Mouse (Mus musculus): ENCODE data around the gene Atg101. TPM values are rescaled to one million over a fixed set of nuclear protein-coding genes. Genes with fewer than 3 reads are reported as not detected.

Gene Atg101
- polyA plus RNA-seq, 1 experiment from 2014 or later = 69.9 TPM

GRCm38 (mm10) chr15:101270101-101270820, 13.8 kb upstream of the Atg101 start:
- Histone ChIP-seq H3K36me3 (peaks cover 48% of the 10 kb centered on the region), H3K9ac (no peak overlapping the region), H3K27me3 (no peaks in the 10 kb centered on the region), H3K27ac (replicated peaks) (no peak overlapping the region), H3K9me3 (replicated peaks) (no peaks in the 10 kb centered on the region), H3K4me2 (replicated peaks) (no peak overlapping the region), H3K4me1 (peaks cover 36% of the 10 kb centered on the region), H3K4me3 (replicated peaks) (no peak overlapping the region)
- ATAC-seq (ENCODE audit: insufficient number of reproducible peaks, low FRiP score, low TSS enrichment, low read depth) = no peak
- 90% methylated on average over 29 of the region's 29 CpGs for WGBS

GRCm38 (mm10) chr15:101271107-101271506, 13.0 kb upstream of the Atg101 start:
- Histone ChIP-seq H3K4me1 (peaks cover 27% of the 10 kb centered on the region), H3K9me3 (replicated peaks) (no peaks in the 10 kb centered on the region), H3K4me2 (replicated peaks) (no peak overlapping the region), H3K27me3 (no peaks in the 10 kb centered on the region), H3K27ac (replicated peaks) (no peak overlapping the region), H3K4me3 (replicated peaks) (no peak overlapping the region), H3K9ac (no peak overlapping the region), H3K36me3 (peaks cover 48% of the 10 kb centered on the region)
- ATAC-seq (ENCODE audit: insufficient number of reproducible peaks, low FRiP score, low TSS enrichment, low read depth) = no peak
- 58% methylated on average over 3 of the region's 3 CpGs for WGBS

- H3K4me2 ChIP-seq (replicated peaks) = no peak overlapping the region
- no peak for ATAC-seq (ENCODE audit: insufficient number of reproducible peaks, low FRiP score, low TSS enrichment, low read depth)
- H3K9me3 ChIP-seq (replicated peaks) = no peaks in the 10 kb centered on the region
- WGBS = 81% methylated on average over 15 of the region's 15 CpGs
- no peak overlapping the region for H3K27ac ChIP-seq (replicated peaks)
- no peak overlapping the region for H3K4me3 ChIP-seq (replicated peaks)
- H3K9ac ChIP-seq = no peak overlapping the region
- no peaks in the 10 kb centered on the region for H3K27me3 ChIP-seq
- H3K4me1 ChIP-seq = peaks cover 27% of the 10 kb centered on the region
- peaks cover 48% of the 10 kb centered on the region for H3K36me3 ChIP-seq
Measured at GRCm38 (mm10) chr15:101271513-101271912, 12.6 kb upstream of the Atg101 start.

GRCm38 (mm10) chr15:101274380-101274779, 9.7 kb upstream of the Atg101 start:
- no peak for ATAC-seq (ENCODE audit: insufficient number of reproducible peaks, low FRiP score, low TSS enrichment, low read depth)
- H3K4me1 ChIP-seq = peaks cover 27% of the 10 kb centered on the region
- H3K4me3 ChIP-seq (replicated peaks) = no peak overlapping the region
- H3K9me3 ChIP-seq (replicated peaks) = no peaks in the 10 kb centered on the region
- H3K27me3 ChIP-seq = no peaks in the 10 kb centered on the region
- no peak overlapping the region for H3K9ac ChIP-seq
- no peak overlapping the region for H3K4me2 ChIP-seq (replicated peaks)
- no peak overlapping the region for H3K27ac ChIP-seq (replicated peaks)
- peaks cover 48% of the 10 kb centered on the region for H3K36me3 ChIP-seq
- 69% methylated on average over 6 of the region's 6 CpGs for WGBS

- Histone ChIP-seq H3K4me1 (peaks cover 32% of the 10 kb centered on the region), H3K9me3 (replicated peaks) (no peaks in the 10 kb centered on the region), H3K9ac (no peak overlapping the region), H3K4me2 (replicated peaks) (no peak overlapping the region), H3K36me3 (peaks cover 24% of the 10 kb centered on the region), H3K27ac (replicated peaks) (no peak overlapping the region), H3K4me3 (replicated peaks) (no peak overlapping the region), H3K27me3 (no peaks in the 10 kb centered on the region)
- 35% methylated on average over 11 of the region's 11 CpGs for WGBS
- no peak for ATAC-seq (ENCODE audit: insufficient number of reproducible peaks, low FRiP score, low TSS enrichment, low read depth)
Measured at GRCm38 (mm10) chr15:101277351-101277899, 6.6 kb upstream of the Atg101 start.

- Histone ChIP-seq H3K36me3 (peaks cover 12% of the 10 kb centered on the region), H3K4me1 (peaks cover 32% of the 10 kb centered on the region), H3K27ac (replicated peaks) (peak overlapping the region; percentile 61), H3K4me3 (replicated peaks) (no peak overlapping the region), H3K9ac (no peak overlapping the region), H3K4me2 (replicated peaks) (no peak overlapping the region), H3K27me3 (no peaks in the 10 kb centered on the region), H3K9me3 (replicated peaks) (no peaks in the 10 kb centered on the region)
- ATAC-seq (ENCODE audit: insufficient number of reproducible peaks, low FRiP score, low TSS enrichment, low read depth) = no peak
- WGBS = 36% methylated on average over 5 of the region's 5 CpGs
Measured at GRCm38 (mm10) chr15:101278589-101278988, 5.5 kb upstream of the Atg101 start.

GRCm38 (mm10) chr15:101279430-101279999, 4.6 kb upstream of the Atg101 start:
- 61% methylated on average over 12 of the region's 12 CpGs for WGBS
- Histone ChIP-seq H3K27me3 (no peaks in the 10 kb centered on the region), H3K4me2 (replicated peaks) (no peak overlapping the region), H3K36me3 (0 out of 2 replicates have a peak, but pooled peaks cover 3% of the 10 kb centered on the region), H3K4me3 (replicated peaks) (no peak overlapping the region), H3K9ac (no peak overlapping the region), H3K27ac (replicated peaks) (no peak overlapping the region), H3K9me3 (replicated peaks) (no peaks in the 10 kb centered on the region), H3K4me1 (peaks cover 32% of the 10 kb centered on the region)
- ATAC-seq (ENCODE audit: insufficient number of reproducible peaks, low FRiP score, low TSS enrichment, low read depth) = no peak

- peaks cover 13% of the 10 kb centered on the region for H3K36me3 ChIP-seq
- H3K4me2 ChIP-seq (replicated peaks) = no peak overlapping the region
- no peak overlapping the region for H3K9ac ChIP-seq
- no peaks in the 10 kb centered on the region for H3K27me3 ChIP-seq
- peaks cover 39% of the 10 kb centered on the region for H3K4me1 ChIP-seq
- H3K27ac ChIP-seq (replicated peaks) = no peak overlapping the region
- 74% methylated on average over 5 of the region's 5 CpGs for WGBS
- no peak for ATAC-seq (ENCODE audit: insufficient number of reproducible peaks, low FRiP score, low TSS enrichment, low read depth)
- H3K9me3 ChIP-seq (replicated peaks) = no peaks in the 10 kb centered on the region
- H3K4me3 ChIP-seq (replicated peaks) = no peak overlapping the region
Measured at GRCm38 (mm10) chr15:101282471-101282870, 1.6 kb upstream of the Atg101 start.

GRCm38 (mm10) chr15:101283183-101283910, 725 bp upstream of the Atg101 start:
- Histone ChIP-seq H3K27ac (replicated peaks) (peak overlapping the region; percentile 48), H3K4me2 (replicated peaks) (peak overlapping the region; percentile 89), H3K4me1 (peaks cover 31% of the 10 kb centered on the region), H3K9me3 (replicated peaks) (no peaks in the 10 kb centered on the region), H3K27me3 (no peaks in the 10 kb centered on the region), H3K4me3 (replicated peaks) (peak overlapping the region; percentile 85), H3K9ac (peak overlapping the region; percentile 36; the same call in 1 of the 2 replicates), H3K36me3 (peaks cover 21% of the 10 kb centered on the region)
- 1% methylated on average over 26 of the region's 26 CpGs for WGBS
- ATAC-seq (ENCODE audit: insufficient number of reproducible peaks, low FRiP score, low TSS enrichment, low read depth) = peak; percentile 49; the same call in 1 of the 2 replicates

- no peak for ATAC-seq (ENCODE audit: insufficient number of reproducible peaks, low FRiP score, low TSS enrichment, low read depth)
- no peak overlapping the region for H3K4me3 ChIP-seq (replicated peaks)
- H3K27ac ChIP-seq (replicated peaks) = no peak overlapping the region
- WGBS = 65% methylated on average over 9 of the region's 9 CpGs
- H3K36me3 ChIP-seq = peaks cover 50% of the 10 kb centered on the region
- no peak overlapping the region for H3K9ac ChIP-seq
- no peak overlapping the region for H3K4me2 ChIP-seq (replicated peaks)
- H3K9me3 ChIP-seq (replicated peaks) = no peaks in the 10 kb centered on the region
- H3K4me1 ChIP-seq = peaks cover 17% of the 10 kb centered on the region
- H3K27me3 ChIP-seq = no peaks in the 10 kb centered on the region
Measured at GRCm38 (mm10) chr15:101286129-101286770, 2.2 kb downstream of the Atg101 start.

GRCm38 (mm10) chr15:101287361-101287760, 3.3 kb downstream of the Atg101 start:
- no peak for ATAC-seq (ENCODE audit: insufficient number of reproducible peaks, low FRiP score, low TSS enrichment, low read depth)

More at GRCm38 (mm10) chr15:101287361-101287760, 3.3 kb downstream of the Atg101 start:
- Histone ChIP-seq H3K4me2 (replicated peaks) (no peak overlapping the region), H3K4me1 (peaks cover 17% of the 10 kb centered on the region), H3K27ac (replicated peaks) (no peak overlapping the region), H3K4me3 (replicated peaks) (no peak overlapping the region), H3K9me3 (replicated peaks) (no peaks in the 10 kb centered on the region), H3K27me3 (no peaks in the 10 kb centered on the region), H3K36me3 (peaks cover 54% of the 10 kb centered on the region), H3K9ac (no peak overlapping the region)
- WGBS = 88% methylated on average over 6 of the region's 6 CpGs
